In the genomic region with DNA sequence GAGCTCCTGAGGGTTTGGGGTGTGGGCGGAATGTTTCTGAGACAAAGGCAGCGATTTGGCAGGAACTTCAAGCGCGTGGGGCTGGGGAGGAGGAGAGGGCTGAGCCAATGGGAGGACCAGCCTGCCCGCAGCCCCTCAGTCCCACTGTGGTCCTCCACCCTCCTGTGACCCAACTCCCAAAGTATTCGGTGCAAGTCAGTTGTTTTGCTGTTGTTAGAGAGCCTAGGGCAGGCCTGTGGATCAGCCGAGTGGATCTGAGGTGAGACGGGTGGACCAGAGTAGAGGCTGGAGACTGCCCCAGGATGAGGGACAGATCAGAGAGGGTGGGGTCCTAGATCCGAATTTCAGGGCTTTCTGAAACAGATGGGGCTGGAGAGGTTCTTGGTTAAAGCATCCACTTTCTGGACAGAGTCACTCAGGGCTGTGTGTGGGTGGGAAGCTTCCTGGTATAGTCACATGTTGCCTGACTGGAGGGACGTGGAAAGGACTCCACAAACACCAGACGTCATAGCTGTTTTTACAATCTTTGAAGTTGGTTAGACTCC, we compare ENCODE assay signal across 7 mouse cellular contexts.
DNase-seq lines count a peak whose midpoint lies in the region; ATAC-seq lines count a peak whose summit lies in the region.

No protein-coding gene starts in this region.

- 32% methylated on average over 11 of the region's 11 CpGs for WGBS in embryonic facial prominence, embryonic 10.5 days
- 16% methylated on average over 11 of the region's 11 CpGs for WGBS in intestine, embryonic 15.5 days

- no peaks in the 10 kb centered on the region for H3K9me3 ChIP-seq in embryonic facial prominence, embryonic 10.5 days
- H3K9me3 ChIP-seq in intestine, embryonic 15.5 days, result no peaks in the 10 kb centered on the region

- H3K9ac ChIP-seq in intestine, embryonic 15.5 days, result no peak overlapping the region

- H3K27me3 ChIP-seq in embryonic facial prominence, embryonic 10.5 days (replicated peaks; ENCODE audit: low read depth, poor library complexity, severe bottlenecking), result no peaks in the 10 kb centered on the region
- no peaks in the 10 kb centered on the region for H3K27me3 ChIP-seq in intestine, embryonic 15.5 days (replicated peaks)

- peak; percentile 86 for ATAC-seq in intestine, embryonic 15.5 days
- ATAC-seq in megakaryocyte, adult 5-6 weeks (ENCODE audit: poor library complexity, severe bottlenecking), result peak; percentile 64

- H3K4me2 ChIP-seq in intestine, embryonic 15.5 days (replicated peaks), result peak overlapping the region; percentile 55

- peak overlapping the region; percentile 53 for H3K4me3 ChIP-seq in embryonic facial prominence, embryonic 10.5 days
- peak overlapping the region; percentile 24 for H3K4me3 ChIP-seq in intestine, embryonic 15.5 days (replicated peaks)

- H3K36me3 ChIP-seq in embryonic facial prominence, embryonic 10.5 days (replicated peaks), result no peaks in the 10 kb centered on the region
- no peaks in the 10 kb centered on the region for H3K36me3 ChIP-seq in intestine, embryonic 15.5 days

- intact Hi-C loops in left cerebral cortex, postnatal 10 days (cut with DNase I), result no loop called here

- H3K27ac ChIP-seq in embryonic facial prominence, embryonic 10.5 days (replicated peaks), result peak overlapping the region; percentile 79
- H3K27ac ChIP-seq in intestine, embryonic 15.5 days, result peak overlapping the region; percentile 81

- DNase-seq in adrenal gland, adult 18-20 months (ENCODE audit: low spot score in 2 of 2), result peak; percentile 23 to 44
- peak; percentile 69 for DNase-seq in embryonic facial prominence, embryonic 10.5 days (ENCODE audit: low spot score)
- peak; percentile 4 for DNase-seq in gonadal fat pad, adult 2 months (ENCODE audit: low read depth)
- DNase-seq in left cerebral cortex, postnatal 10 days (ENCODE audit: extremely low spot score in 1 of 2, low spot score in 2 of 2), result peak; percentile 59 to 90
- peak; percentile 78 to 83 for DNase-seq in right cerebral cortex, adult 2 months (ENCODE audit: low spot score in 2 of 2)

- peaks cover 21% of the 10 kb centered on the region for H3K4me1 ChIP-seq in embryonic facial prominence, embryonic 10.5 days
- H3K4me1 ChIP-seq in intestine, embryonic 15.5 days (replicated peaks), result 0 out of 2 replicates have a peak, but pooled peaks cover 4% of the 10 kb centered on the region

Comparison
In these comparisons a context has a peak if more than half of its experiments do, and no peak if none do; other contexts are left out.
1. Peak in every context shown above with its lines: DNase-seq, ATAC-seq, H3K4me3 ChIP-seq and H3K27ac ChIP-seq.
2. DNase-seq: peak in every context shown above with its lines; median percentile 80 in right cerebral cortex, adult 2 months; 74 in left cerebral cortex, postnatal 10 days; 69 in embryonic facial prominence, embryonic 10.5 days; 34 in adrenal gland, adult 18-20 months; 4 in gonadal fat pad, adult 2 months.